Mouse (Mus musculus) embryonic facial prominence, embryonic 15.5 days (tissue): ENCODE measurements around the gene Exoc6b. TPM values are rescaled to one million over a fixed set of nuclear protein-coding genes. Genes with fewer than 3 reads are reported as not detected.

ENCODE experiments used
- ATAC-seq: fragments of 200-750 bp; cut with Nextera tagmentation; 2 replicates; pipeline ENCODE4 v1.8.0; 2017; ENCODE audit warnings: low read depth, moderate TSS enrichment; ENCODE audit not compliant: insufficient number of reproducible peaks, low FRiP score, low TSS enrichment
- H3K27ac ChIP-seq: fragments of 300-500 bp; sonication (generic); replicated peaks from 2 replicates; pipeline ENCODE4 v1.5.1; 2015; ENCODE audit warnings: mild to moderate bottlenecking, inconsistent platforms
- H3K27me3 ChIP-seq: fragments of 300-500 bp; sonication (generic); 2 replicates; pipeline ENCODE4 v1.6.1; 2015; ENCODE audit warnings: inconsistent platforms
- H3K36me3 ChIP-seq: fragments of 300-500 bp; sonication (generic); 2 replicates; pipeline ENCODE4 v1.6.1; 2015; ENCODE audit warnings: mild to moderate bottlenecking, inconsistent platforms
- H3K4me1 ChIP-seq: fragments of 300-500 bp; sonication (generic); 2 replicates; pipeline ENCODE4 v1.6.1; 2015; ENCODE audit warnings: inconsistent platforms
- H3K4me2 ChIP-seq: fragments of 300-500 bp; sonication (generic); replicated peaks from 2 replicates; pipeline ENCODE4 v1.6.1; 2015; ENCODE audit warnings: mild to moderate bottlenecking, inconsistent platforms
- H3K4me3 ChIP-seq: fragments of 300-500 bp; sonication (generic); replicated peaks from 2 replicates; pipeline ENCODE4 v1.5.1; 2015; ENCODE audit warnings: mild to moderate bottlenecking, inconsistent platforms
- H3K9ac ChIP-seq: fragments of 300-500 bp; sonication (generic); 2 replicates; pipeline ENCODE4 v1.6.1; 2015; ENCODE audit warnings: inconsistent platforms
- H3K9me3 ChIP-seq: fragments of 300-500 bp; sonication (generic); replicated peaks from 2 replicates; pipeline ENCODE4 v1.6.1; 2016; ENCODE audit warnings: inconsistent platforms
- WGBS: fragments of 180-500 bp; shearing (Covaris S2); methylation state at CpG from one replicate; pipeline ENCODE4 v1.1.7; 2015; 5-methylcytosine and 5-hydroxymethylcytosine counted together
- polyA plus RNA-seq: library from polyadenylated mRNA; unstranded; fragments of >200 nt; fragmentation: Nextera tagmentation; extraction: Ambion mirVana; gene quantifications from 2 replicates; pipeline ENCODE4 v1.2.1, GENCODE M21; 2015

Exoc6b gene
- polyA plus RNA-seq, 1 experiment from 2014 or later = 36.5 TPM

DNA sequence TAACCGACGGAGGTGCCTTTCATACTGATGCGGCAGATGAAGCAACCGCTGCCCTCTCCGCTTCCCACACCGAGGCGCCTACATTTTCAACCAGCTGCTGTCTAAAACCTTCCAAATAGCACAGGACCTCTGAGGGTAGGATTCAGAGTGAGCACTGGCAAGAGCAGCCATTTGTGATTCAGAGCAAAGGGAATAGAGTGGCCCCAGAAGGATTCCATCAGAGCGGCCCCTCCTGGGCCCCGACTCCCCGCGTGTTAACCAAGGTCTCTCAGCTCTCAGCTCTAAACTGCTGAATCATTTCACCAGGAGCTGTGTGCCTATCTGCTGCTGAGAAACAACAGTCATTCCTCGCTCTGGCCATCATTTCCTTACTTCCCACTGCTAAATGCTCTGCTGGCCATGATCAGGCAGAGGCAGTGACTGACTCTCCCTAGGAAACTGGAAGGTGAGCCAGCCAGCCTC, 145.5 kb downstream of the Exoc6b start:
- H3K9ac ChIP-seq = no peak overlapping the region
- no peaks in the 10 kb centered on the region for H3K27me3 ChIP-seq
- H3K4me2 ChIP-seq = 0 out of 2 replicates have a peak overlapping the region, but pooled peaks have one; percentile 2
- no peaks in the 10 kb centered on the region for H3K9me3 ChIP-seq
- no peak overlapping the region for H3K27ac ChIP-seq
- 26% methylated on average over 12 of the region's 12 CpGs for WGBS
- peaks cover 6% of the 10 kb centered on the region for H3K4me1 ChIP-seq
- H3K36me3 ChIP-seq = no peaks in the 10 kb centered on the region
- H3K4me3 ChIP-seq = no peak overlapping the region
- ATAC-seq = no peak

DNA sequence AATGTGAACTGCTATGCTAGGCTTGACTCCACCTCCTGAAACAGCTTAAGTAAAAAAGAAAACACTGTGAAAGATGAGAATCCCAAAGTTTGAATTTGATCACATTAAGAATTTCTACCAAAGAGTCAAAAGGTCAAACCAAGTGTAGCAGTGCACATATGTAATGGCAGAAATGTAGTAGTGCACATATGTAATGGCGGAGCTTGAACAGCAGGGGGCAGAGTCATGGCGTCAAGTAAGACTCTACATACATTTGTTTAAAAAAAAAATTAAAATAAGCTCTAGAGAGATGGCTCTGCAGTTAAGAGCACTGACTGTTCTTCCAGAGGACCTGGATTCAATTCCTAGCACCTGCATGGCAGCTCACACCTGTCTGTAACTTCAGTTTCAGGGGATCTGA, 153.0 kb downstream of the Exoc6b start:
- H3K27me3 ChIP-seq = no peaks in the 10 kb centered on the region

DNA sequence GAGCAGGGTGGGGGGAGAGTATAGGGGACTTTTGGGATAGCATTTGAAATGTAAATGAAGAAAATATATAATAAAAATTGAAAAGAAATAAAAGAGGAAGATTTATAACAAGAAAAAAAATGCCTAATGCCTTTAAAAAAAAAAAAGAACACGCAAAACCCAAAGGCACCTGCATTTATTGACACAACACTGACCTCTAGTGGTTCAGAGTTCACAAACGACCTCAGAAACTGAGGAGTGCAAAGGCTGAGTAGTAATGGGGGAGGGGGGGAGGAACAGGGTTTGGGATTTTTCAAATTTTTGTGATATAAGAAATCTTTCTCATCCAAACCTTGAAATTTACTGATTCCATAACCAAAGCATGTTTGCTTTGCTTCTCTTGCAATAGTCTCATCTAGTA, 156.9 kb downstream of the Exoc6b start:
- Histone ChIP-seq H3K9ac (no peak overlapping the region), H3K4me3 (no peak overlapping the region), H3K36me3 (no peaks in the 10 kb centered on the region), H3K4me1 (no peaks in the 10 kb centered on the region), H3K9me3 (no peaks in the 10 kb centered on the region), H3K4me2 (no peak overlapping the region), H3K27ac (no peak overlapping the region), H3K27me3 (no peaks in the 10 kb centered on the region)
- 6% methylated on average over 2 of the region's 2 CpGs for WGBS
- no peak for ATAC-seq

More for the DNA sequence above, 153.0 kb downstream of the Exoc6b start:
- H3K27ac ChIP-seq = no peak overlapping the region
- no peaks in the 10 kb centered on the region for H3K9me3 ChIP-seq
- no peaks in the 10 kb centered on the region for H3K36me3 ChIP-seq
- H3K4me1 ChIP-seq = no peaks in the 10 kb centered on the region
- H3K4me3 ChIP-seq = no peak overlapping the region
- no peak overlapping the region for H3K4me2 ChIP-seq
- WGBS = 32% methylated on average over 2 of the region's 2 CpGs
- no peak overlapping the region for H3K9ac ChIP-seq
- ATAC-seq = no peak

DNA sequence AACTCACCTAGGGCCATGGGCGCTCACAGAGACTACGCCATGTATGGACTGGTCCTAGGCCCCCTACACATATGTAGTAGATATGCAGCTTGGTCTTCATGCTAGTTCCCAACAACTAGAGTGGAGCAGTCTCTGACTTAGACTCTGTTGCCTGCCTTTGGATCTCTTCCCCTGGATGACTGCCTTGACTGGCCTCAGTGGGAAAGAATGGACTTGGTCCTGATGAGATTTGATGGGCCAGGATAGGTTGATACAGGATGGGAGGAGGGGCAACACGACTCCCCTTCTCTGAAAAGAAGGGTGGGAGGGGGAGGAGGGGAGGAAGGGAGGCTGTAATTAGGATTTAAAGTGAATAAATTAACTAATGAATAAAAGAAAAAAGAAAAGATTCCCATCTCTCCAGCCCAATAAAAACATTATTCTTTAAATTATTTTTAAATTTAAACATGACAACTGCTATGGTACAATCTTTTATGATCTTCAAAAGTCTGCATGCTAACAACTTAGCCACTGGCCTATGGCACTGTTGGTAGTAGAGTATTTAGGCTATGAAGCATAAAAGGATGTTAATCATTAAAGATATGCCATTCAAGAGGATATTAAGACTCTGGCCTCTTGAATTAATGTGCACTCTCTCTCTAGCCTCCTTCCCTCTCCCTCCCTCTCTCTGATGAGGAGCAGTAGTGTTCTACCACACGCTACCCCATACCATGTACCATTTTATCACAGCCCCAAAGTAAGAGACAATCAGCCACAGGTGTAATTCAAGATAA, 170.1 kb downstream of the Exoc6b start:
- 84% methylated on average over 4 of the region's 4 CpGs for WGBS
- no peak for ATAC-seq

DNA sequence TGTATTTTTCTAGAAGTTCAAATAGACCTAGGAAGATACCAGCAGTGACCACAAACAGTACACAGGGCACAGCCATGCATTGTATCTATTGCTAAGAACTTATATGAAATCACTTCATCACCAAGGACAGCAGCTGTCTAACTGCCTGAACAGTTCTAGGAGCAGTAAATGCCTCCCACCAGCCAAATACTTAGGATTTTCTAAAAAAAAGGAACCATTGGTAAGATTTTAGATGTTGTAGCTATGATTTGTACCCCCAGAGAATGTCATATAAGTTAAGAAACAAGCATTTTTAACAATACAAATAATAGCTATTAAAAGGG, 175.6 kb downstream of the Exoc6b start:
- Histone ChIP-seq H3K9ac (no peak overlapping the region), H3K27me3 (no peaks in the 10 kb centered on the region), H3K4me3 (no peak overlapping the region), H3K9me3 (no peaks in the 10 kb centered on the region), H3K4me1 (peaks cover 7% of the 10 kb centered on the region; the same call in 1 of the 2 replicates), H3K27ac (no peak overlapping the region), H3K4me2 (no peak overlapping the region), H3K36me3 (no peaks in the 10 kb centered on the region)
- no peak for ATAC-seq

More for the DNA sequence above, 170.1 kb downstream of the Exoc6b start:
- Histone ChIP-seq H3K4me1 (no peaks in the 10 kb centered on the region), H3K4me3 (no peak overlapping the region), H3K4me2 (no peak overlapping the region), H3K27me3 (no peaks in the 10 kb centered on the region), H3K36me3 (no peaks in the 10 kb centered on the region), H3K27ac (no peak overlapping the region), H3K9ac (no peak overlapping the region), H3K9me3 (no peaks in the 10 kb centered on the region)

DNA sequence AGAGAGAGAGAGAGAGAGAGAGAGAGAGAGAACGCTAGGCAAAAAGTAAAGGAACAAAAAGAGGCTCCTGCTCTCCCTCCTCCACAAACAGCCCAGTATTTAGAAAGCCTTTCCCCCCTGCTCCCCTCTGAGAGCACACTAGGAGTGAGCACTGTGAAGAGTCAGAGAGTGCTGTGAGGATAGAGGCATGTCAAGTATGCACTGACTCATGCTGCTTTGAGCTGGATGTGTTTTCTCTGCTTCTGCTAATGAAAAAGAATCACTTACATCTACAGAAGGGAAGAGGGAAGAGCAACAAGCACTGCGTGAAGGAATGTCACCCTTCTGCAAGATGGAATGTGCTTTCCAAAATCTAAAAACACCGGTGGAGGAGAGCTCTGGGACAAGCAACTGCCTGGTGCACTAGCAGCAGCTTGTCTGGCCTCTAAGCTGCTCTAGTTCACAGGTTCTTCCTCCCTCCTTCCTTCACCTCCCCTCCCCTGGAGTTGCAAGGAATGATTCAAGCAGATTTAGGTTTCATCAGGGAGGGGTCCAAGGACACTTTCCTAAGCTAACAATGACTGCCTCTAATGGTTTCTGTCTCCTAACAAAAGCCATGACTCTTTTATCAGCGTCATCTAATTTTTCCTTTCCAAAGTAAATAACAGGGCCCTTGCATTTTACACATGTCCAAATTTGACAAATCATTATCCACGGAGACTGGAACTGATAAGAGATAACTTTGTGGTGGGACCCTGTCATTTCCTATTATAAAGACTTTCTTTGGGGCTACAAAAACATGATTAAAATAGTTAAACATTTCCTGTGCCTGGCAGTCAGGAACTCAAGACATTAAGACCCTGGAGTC, 176.2 kb downstream of the Exoc6b start:
- H3K4me1 ChIP-seq = peaks cover 7% of the 10 kb centered on the region; the same call in 1 of the 2 replicates
- H3K4me2 ChIP-seq = no peak overlapping the region
- no peaks in the 10 kb centered on the region for H3K36me3 ChIP-seq
- WGBS = 17% methylated on average over 5 of the region's 5 CpGs
- ATAC-seq = no peak
- no peak overlapping the region for H3K27ac ChIP-seq
- no peaks in the 10 kb centered on the region for H3K27me3 ChIP-seq
- H3K9ac ChIP-seq = no peak overlapping the region
- H3K9me3 ChIP-seq = no peaks in the 10 kb centered on the region
- no peak overlapping the region for H3K4me3 ChIP-seq

DNA sequence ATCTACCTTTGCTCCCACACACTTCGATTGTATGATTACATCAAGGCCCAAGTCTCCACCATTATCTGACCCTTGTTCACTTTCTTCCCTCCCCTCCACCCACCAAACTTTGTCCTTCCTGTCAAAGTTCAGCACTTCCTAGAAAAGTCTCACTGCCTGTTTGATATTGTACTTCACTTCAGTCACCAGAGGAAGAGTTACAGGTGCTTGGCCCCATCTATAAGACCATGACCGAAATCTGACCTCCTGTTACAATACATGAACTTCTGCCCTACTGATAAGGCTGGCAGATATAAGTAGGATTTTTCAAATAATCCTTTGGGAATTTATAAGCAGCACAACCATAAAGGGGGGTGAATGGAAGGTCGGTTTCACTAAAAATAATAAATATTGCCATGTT, 182.8 kb downstream of the Exoc6b start:
- H3K27ac ChIP-seq = no peak overlapping the region
- 86% methylated on average over 3 of the region's 3 CpGs for WGBS
- no peaks in the 10 kb centered on the region for H3K27me3 ChIP-seq
- H3K4me3 ChIP-seq = no peak overlapping the region
- H3K4me2 ChIP-seq = no peak overlapping the region
- H3K9me3 ChIP-seq = no peaks in the 10 kb centered on the region
- H3K9ac ChIP-seq = no peak overlapping the region
- no peak for ATAC-seq
- no peaks in the 10 kb centered on the region for H3K4me1 ChIP-seq
- H3K36me3 ChIP-seq = no peaks in the 10 kb centered on the region

DNA sequence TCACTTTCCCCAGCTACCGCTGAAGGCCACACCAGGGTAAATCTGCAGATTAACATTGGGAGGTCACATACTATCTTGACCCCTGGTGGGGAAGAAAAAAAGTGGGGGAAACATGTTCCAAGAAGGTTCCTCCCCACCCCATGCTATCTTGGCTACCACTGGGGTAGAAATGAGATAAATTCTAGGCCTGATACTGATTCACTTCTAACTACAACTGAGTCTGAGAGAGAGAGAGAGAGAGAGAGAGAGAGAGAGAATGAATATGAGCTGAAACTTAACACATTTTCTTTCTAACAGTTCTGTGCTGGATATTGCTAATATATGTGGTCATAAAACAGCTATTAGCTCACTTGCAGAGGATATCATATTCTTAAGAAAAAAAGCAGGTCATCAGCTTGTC, 184.2 kb downstream of the Exoc6b start:
- Histone ChIP-seq H3K9me3 (no peaks in the 10 kb centered on the region), H3K27me3 (no peaks in the 10 kb centered on the region), H3K4me2 (no peak overlapping the region), H3K9ac (no peak overlapping the region), H3K27ac (no peak overlapping the region), H3K4me3 (no peak overlapping the region), H3K36me3 (no peaks in the 10 kb centered on the region), H3K4me1 (no peaks in the 10 kb centered on the region)
- 83% methylated on average over 1 of the region's 1 CpGs for WGBS
- ATAC-seq = no peak

DNA sequence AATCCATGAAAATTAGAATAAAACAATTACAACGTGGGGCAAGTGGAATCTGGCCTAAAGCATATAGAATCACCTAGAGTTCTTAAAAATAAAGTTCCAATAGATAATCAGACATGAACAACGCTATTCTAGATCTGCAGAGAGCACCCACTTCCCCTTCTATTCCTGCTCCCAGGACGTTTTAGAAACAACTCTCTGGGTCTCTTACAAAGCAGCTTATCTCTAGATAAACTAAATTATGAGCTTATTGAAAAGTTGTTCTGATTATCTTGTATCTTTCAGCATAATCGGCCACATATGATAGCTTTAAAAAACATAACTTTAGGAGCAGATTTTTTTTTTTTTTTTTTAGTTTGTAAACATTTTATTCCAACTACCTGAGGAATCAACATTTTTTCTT, 185.6 kb downstream of the Exoc6b start:
- no peak overlapping the region for H3K4me3 ChIP-seq
- no peaks in the 10 kb centered on the region for H3K9me3 ChIP-seq
- 60% methylated on average over 4 of the region's 4 CpGs for whole genome bisulfite sequencing
- H3K36me3 ChIP-seq = no peaks in the 10 kb centered on the region
- H3K27me3 ChIP-seq = no peaks in the 10 kb centered on the region
- no peak overlapping the region for H3K27ac ChIP-seq
- H3K9ac ChIP-seq = no peak overlapping the region
- no peaks in the 10 kb centered on the region for H3K4me1 ChIP-seq
- ATAC-seq = no peak
- H3K4me2 ChIP-seq = no peak overlapping the region

DNA sequence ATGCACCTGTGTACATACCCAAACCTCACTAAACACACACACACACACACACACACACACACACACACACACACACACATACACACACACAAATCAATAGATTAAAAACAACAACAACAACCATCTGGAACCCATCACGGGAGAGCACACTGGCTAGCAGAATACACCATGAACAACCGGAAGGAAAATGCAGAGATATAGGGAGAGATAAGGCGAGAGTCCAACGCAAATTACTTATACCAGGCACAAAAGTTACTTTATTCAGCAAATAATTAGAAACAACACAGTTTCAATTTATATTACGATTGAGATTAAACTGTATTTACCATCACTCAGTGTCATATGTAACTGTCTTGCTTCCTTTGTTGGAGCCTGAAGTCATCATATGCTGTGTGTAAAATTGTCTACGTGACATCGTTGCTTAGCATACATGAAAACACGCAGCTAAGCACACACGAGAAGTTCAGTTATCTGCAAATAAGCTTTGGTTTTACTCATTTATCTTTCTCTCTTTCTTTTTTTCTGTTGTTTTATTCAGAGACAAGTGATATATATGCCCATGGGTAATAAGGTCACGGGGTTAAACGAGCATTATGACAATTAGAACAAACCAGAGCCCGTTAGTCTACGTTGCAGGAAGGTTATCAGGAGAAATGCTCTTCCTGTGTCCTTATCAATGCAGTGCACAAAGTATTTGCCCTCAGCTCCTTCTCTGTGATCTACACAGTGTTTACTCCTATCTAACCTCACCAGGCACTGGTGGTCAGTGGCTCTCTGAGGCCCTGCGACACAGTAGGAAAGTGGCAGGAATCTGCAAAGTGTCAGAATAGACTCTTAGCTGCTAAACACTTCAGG, 186.4 kb downstream of the Exoc6b start:
- Histone ChIP-seq H3K27me3 (no peaks in the 10 kb centered on the region), H3K9me3 (no peaks in the 10 kb centered on the region), H3K9ac (no peak overlapping the region), H3K36me3 (no peaks in the 10 kb centered on the region), H3K4me3 (no peak overlapping the region), H3K4me2 (no peak overlapping the region), H3K27ac (no peak overlapping the region), H3K4me1 (no peaks in the 10 kb centered on the region)
- 64% methylated on average over 14 of the region's 14 CpGs for WGBS
- no peak for ATAC-seq

DNA sequence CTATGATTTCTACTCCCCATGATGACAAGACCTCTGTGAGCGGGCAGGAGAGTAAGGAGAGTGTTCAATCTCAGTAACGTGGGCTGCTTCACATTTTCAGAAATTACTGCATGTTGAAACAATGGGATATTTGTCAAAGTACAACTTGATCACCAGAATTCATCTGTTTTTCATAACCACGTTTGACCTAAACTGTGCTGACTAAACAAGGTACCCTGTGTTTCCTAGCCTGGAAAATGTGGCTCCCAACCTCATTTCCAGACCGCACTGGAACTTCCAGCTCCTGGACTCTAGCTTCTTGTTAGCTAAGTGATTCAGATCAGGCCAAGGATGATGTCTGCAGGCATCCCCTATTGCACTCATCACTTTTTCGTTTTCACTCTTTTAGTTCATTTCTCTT, 193.4 kb downstream of the Exoc6b start:
- Histone ChIP-seq H3K4me2 (no peak overlapping the region), H3K27me3 (no peaks in the 10 kb centered on the region), H3K9me3 (no peaks in the 10 kb centered on the region), H3K4me3 (no peak overlapping the region), H3K4me1 (no peaks in the 10 kb centered on the region), H3K9ac (no peak overlapping the region), H3K27ac (no peak overlapping the region), H3K36me3 (no peaks in the 10 kb centered on the region)
- no peak for ATAC-seq
- WGBS = 50% methylated on average over 5 of the region's 5 CpGs
